Mouse (Mus musculus) ES-Bruce4 (cell line): ENCODE results near the gene Edc3.

Experiments used
- CTCF ChIP-seq: IDR thresholded peaks from one replicate; pipeline ENCODE4 v1.8.1; 2011; ENCODE audit warnings: low read depth, low read length
- EP300 ChIP-seq: IDR thresholded peaks from 2 replicates; pipeline ENCODE4 v1.6.1; 2011; ENCODE audit warnings: low read depth, low read length; ENCODE audit not compliant: insufficient read depth
- POLR2A ChIP-seq: IDR thresholded peaks from one replicate; pipeline ENCODE4 v1.8.1; 2011; ENCODE audit warnings: low read length; ENCODE audit not compliant: insufficient read depth

DNA sequence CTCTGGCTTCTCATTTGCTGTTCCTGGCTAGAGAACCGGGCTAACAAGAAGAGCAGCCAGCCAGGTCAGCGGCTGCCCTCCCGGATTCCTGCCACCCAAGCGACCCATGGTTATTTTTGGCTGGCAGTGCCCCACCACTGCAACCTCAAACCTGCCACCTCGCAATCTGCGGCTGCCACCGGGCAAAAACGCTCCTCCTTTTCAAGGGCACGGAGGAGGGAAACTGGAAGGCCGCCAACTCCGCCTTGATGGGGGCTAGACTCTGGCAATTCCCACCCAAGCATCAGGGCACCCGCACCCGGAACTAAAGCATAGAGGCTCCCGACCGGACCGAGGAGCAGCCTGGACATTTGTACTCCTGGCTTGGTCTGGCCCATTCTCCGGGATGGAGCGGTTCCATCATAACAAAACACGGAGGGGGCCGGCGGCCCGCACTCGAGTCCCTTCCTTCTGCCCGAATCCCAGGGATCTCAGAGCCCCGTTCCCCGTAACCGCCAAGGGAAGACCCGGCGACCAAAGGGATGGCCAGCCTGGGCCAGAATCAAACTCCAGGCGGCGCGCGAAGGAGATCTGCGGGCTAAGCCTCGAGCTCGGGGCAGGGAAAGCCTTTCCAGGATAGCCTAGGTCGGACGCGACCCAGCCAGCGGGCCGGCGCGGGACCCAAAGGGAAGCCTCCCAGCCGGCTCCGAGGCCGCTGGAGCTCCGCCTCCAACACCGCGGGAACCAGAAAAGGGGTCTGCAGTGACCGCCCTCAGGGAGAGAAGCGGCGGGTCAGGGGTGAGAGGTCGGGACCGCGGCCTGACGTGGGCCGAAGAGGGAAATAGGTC is 56.0 kb downstream of the Edc3 start:
- TF ChIP-seq CTCF (no peak), POLR2A (no peak), EP300 (no peak)
